Mouse (Mus musculus) heart, postnatal 0 days (tissue): ENCODE measurements around the gene Foxk2.

Source experiments
- CTCF ChIP-seq: IDR thresholded peaks from 2 replicates; pipeline ENCODE4 v1.5.1; 2016; ENCODE audit warnings: antibody characterized with exemption, control low read depth, low read depth
- EP300 ChIP-seq: IDR thresholded peaks from 2 replicates; pipeline ENCODE4 v1.6.1; 2016; ENCODE audit warnings: antibody characterized with exemption, low read depth

DNA sequence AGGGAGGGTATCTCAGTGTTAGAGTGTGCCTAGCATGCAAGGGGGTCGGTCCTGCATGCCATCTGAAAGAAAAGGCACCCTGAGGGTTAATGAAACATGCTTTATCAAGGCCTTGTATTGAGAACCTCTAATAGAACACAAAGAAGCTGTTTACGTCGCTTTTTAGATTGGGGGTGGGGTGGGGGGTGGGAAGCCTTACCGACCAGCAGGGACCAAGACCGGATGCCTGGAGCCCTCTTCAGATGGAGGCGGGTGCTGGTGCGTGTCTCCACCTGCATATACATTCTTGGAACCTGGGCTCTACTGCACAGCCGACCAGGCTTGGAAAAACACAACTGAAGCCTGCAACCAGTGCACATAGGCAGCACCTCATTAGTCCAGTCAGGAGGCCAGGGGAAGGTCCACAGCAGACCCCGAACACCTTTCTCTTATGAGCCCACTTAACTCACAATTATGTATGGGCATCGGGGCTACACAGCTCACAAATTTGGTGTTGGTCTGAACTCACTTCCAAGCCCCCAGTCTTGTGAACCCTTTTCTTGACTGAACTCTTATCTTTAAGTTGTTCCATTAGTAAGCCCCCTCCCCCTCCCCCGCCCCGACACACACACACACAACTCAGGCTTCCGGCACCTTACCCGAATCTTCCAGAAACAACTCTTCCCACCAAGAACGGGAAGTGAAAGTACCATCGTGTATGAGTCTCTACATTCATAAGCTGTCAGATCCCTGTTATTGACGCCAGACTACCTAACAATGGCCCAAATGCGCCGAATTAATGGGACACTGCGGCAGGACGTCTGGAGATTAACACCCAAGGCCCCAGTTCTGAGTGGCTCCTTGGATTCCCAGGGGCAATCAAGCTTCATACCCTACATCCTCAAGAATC is 31.4 kb upstream of the Foxk2 start:
- TF ChIP-seq CTCF (no peak), EP300 (no peak)
